Mouse (Mus musculus): Measurements from ENCODE around the gene Ccdc62. TPM values are rescaled to one million over a fixed set of nuclear protein-coding genes. Genes with fewer than 3 reads are reported as not detected.

The Ccdc62 gene
- total and polyA plus RNA-seq, 3 experiments = 7.5 to 13.4 TPM; not detected in 1

GRCm38 (mm10) chr5:123997811-123998210 is 67.3 kb downstream of the Ccdc62 start:
- TF ChIP-seq MAFK (IDR thresholded peaks at IDR 0.05; ENCODE audit: borderline replicate concordance, low read depth, low read length) (no peak), CTCF (IDR thresholded peaks at IDR 0.05 in 2 of 3, conservative IDR thresholded peaks at IDR 0.05 in 1 of 3; ENCODE audit: control insufficient read depth in 1 of 3, insufficient read depth in 1 of 3, low read depth in 2 of 3, low read length in 3 of 3, poor library complexity in 1 of 3, severe bottlenecking in 1 of 3) (no peak), RAD21 (IDR thresholded peaks at IDR 0.05; ENCODE audit: low read depth, low read length) (no peak), UBTF (IDR thresholded peaks at IDR 0.05; ENCODE audit: borderline replicate concordance, insufficient read depth, low read depth, low read length) (no peak), HCFC1 (IDR thresholded peaks at IDR 0.05; ENCODE audit: low read depth, low read length) (no peak), MYB (IDR thresholded peaks at IDR 0.05; ENCODE audit: low read depth, low read length) (no peak), MEF2A (IDR thresholded peaks at IDR 0.05; ENCODE audit: extremely low read depth, insufficient replicate concordance, low read depth, low read length, poor library complexity, severe bottlenecking) (no peak), ZMIZ1 (IDR thresholded peaks at IDR 0.05; ENCODE audit: low read depth, low read length) (no peak), SMC3 (IDR thresholded peaks at IDR 0.05; ENCODE audit: low read depth, low read length) (no peak)
- Histone ChIP-seq H3K27me3 (ENCODE audit: control insufficient read depth in 1 of 2, insufficient read depth in 2 of 2, low read length in 2 of 2) (no peaks in the 10 kb centered on the region), H3K9ac (ENCODE audit: control insufficient read depth, low read depth, low read length, poor library complexity, severe bottlenecking) (no peak overlapping the region), H3K79me2 (ENCODE audit: control insufficient read depth, insufficient read depth, low read length, poor library complexity) (no peaks in the 10 kb centered on the region), H3K4me1 (ENCODE audit: control insufficient read depth in 1 of 2, insufficient read depth in 2 of 2, low read length in 2 of 2) (no peaks in the 10 kb centered on the region), H3K27ac (ENCODE audit: control insufficient read depth, low read depth, low read length) (no peak overlapping the region), H3K9me3 (replicated peaks; ENCODE audit: insufficient read depth, low read length) (no peaks in the 10 kb centered on the region), H3K36me3 (ENCODE audit: control insufficient read depth in 1 of 2, insufficient read depth in 2 of 2, low read length in 2 of 2) (no peaks in the 10 kb centered on the region; a peak in 1 of 4 replicates), H3K4me3 (ENCODE audit: control insufficient read depth in 1 of 2, insufficient read depth in 1 of 2, low read depth in 2 of 2, low read length in 2 of 2) (no peak overlapping the region)
- no peak for DNase-seq (ENCODE audit: low read depth, low spot score)

DNA sequence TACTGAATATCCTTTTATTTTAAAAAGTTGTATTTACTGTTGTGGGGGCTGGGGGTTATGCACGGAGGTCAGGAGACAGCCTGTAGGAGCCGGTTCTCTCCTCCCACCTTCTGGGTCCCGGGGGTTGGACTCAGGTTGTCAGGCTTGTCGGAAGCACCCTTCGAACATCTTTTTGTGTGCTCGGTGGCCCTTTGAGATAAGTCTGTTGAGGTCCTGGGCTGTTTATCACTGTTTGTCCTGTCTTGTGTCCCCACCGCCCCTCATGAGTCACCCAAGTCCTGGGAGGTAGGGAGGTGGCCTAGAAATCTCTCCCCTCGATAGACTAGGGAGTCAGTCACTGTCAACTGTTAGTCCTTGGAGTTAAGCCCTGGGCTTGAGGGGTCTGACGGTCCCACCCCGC is 67.9 kb downstream of the Ccdc62 start:
- no peaks in the 10 kb centered on the region for H3K9me3 ChIP-seq (replicated peaks; ENCODE audit: insufficient read depth, low read length)
- H3K36me3 ChIP-seq (ENCODE audit: control insufficient read depth in 1 of 2, insufficient read depth in 2 of 2, low read length in 2 of 2) = no peaks in the 10 kb centered on the region; a peak in 1 of 4 replicates
- no peaks in the 10 kb centered on the region for H3K27me3 ChIP-seq (ENCODE audit: control insufficient read depth in 1 of 2, insufficient read depth in 2 of 2, low read length in 2 of 2)
- no peaks in the 10 kb centered on the region for H3K79me2 ChIP-seq (ENCODE audit: control insufficient read depth, insufficient read depth, low read length, poor library complexity)
- no peak overlapping the region for H3K27ac ChIP-seq (ENCODE audit: control insufficient read depth, low read depth, low read length)
- no peaks in the 10 kb centered on the region for H3K4me1 ChIP-seq (ENCODE audit: control insufficient read depth in 1 of 2, insufficient read depth in 2 of 2, low read length in 2 of 2)
- H3K4me3 ChIP-seq (ENCODE audit: control insufficient read depth in 1 of 2, insufficient read depth in 1 of 2, low read depth in 2 of 2, low read length in 2 of 2) = no peak overlapping the region
- H3K9ac ChIP-seq (ENCODE audit: control insufficient read depth, low read depth, low read length, poor library complexity, severe bottlenecking) = no peak overlapping the region
- TF ChIP-seq POLR2A (IDR thresholded peaks at IDR 0.05; ENCODE audit: control insufficient read depth in 1 of 2, insufficient read depth in 1 of 2, low read depth in 1 of 2, low read length in 2 of 2, poor library complexity in 1 of 2) = no peak
- no peak for TF ChIP-seq POLR2AphosphoS2 (IDR thresholded peaks at IDR 0.05; ENCODE audit: low read length)
- TF ChIP-seq SIN3A (IDR thresholded peaks at IDR 0.05; ENCODE audit: low read length) = no peak
- TF ChIP-seq EP300 (IDR thresholded peaks at IDR 0.05; ENCODE audit: low read depth in 1 of 2, low read length in 2 of 2) = 0 out of 4 replicates have a peak, but pooled peaks of 1 of the 2 experiments have one; percentile 15
- TF ChIP-seq CHD1 (IDR thresholded peaks at IDR 0.05; ENCODE audit: low read depth, low read length) = no peak
- no peak for TF ChIP-seq MYB (IDR thresholded peaks at IDR 0.05; ENCODE audit: low read depth, low read length)
- TF ChIP-seq GATA1 (IDR thresholded peaks at IDR 0.05; ENCODE audit: low read depth, low read length) = 0 out of 2 replicates have a peak, but pooled peaks have one; percentile 9
- TF ChIP-seq ELF1 (IDR thresholded peaks at IDR 0.05; ENCODE audit: low read depth, low read length) = no peak
- TF ChIP-seq ZMIZ1 (IDR thresholded peaks at IDR 0.05; ENCODE audit: low read depth, low read length) = no peak
- TF ChIP-seq RCOR1 (IDR thresholded peaks at IDR 0.05; ENCODE audit: low read depth, low read length) = no peak
- TF ChIP-seq BHLHE40 (IDR thresholded peaks at IDR 0.05; ENCODE audit: borderline replicate concordance, low read depth, low read length) = no peak
- TF ChIP-seq TAL1 (IDR thresholded peaks at IDR 0.05; ENCODE audit: low read length) = peak; percentile 72
- no peak for TF ChIP-seq MYC (IDR thresholded peaks at IDR 0.05; ENCODE audit: low read depth, low read length)
- TF ChIP-seq USF2 (IDR thresholded peaks at IDR 0.05; ENCODE audit: borderline replicate concordance in 1 of 2, insufficient read depth in 1 of 2, low read depth in 1 of 2, low read length in 2 of 2) = no peak
- TF ChIP-seq RAD21 (IDR thresholded peaks at IDR 0.05; ENCODE audit: low read depth, low read length) = no peak
- TF ChIP-seq MEF2A (IDR thresholded peaks at IDR 0.05; ENCODE audit: extremely low read depth, insufficient replicate concordance, low read depth, low read length, poor library complexity, severe bottlenecking) = no peak
- no peak for TF ChIP-seq NRF1 (IDR thresholded peaks at IDR 0.05; ENCODE audit: insufficient read depth, low read depth, low read length, poor library complexity, severe bottlenecking)
- no peak for TF ChIP-seq TCF12 (IDR thresholded peaks at IDR 0.05; ENCODE audit: low read depth, low read length)
- no peak for TF ChIP-seq ZNF384 (IDR thresholded peaks at IDR 0.05; ENCODE audit: low read depth, low read length)
- no peak for TF ChIP-seq HCFC1 (IDR thresholded peaks at IDR 0.05; ENCODE audit: low read depth, low read length)
- no peak for TF ChIP-seq JUND (IDR thresholded peaks at IDR 0.05; ENCODE audit: low read depth, low read length)
- TF ChIP-seq CTCF (IDR thresholded peaks at IDR 0.05 in 2 of 3, conservative IDR thresholded peaks at IDR 0.05 in 1 of 3; ENCODE audit: control insufficient read depth in 1 of 3, insufficient read depth in 1 of 3, low read depth in 2 of 3, low read length in 3 of 3, poor library complexity in 1 of 3, severe bottlenecking in 1 of 3) = no peak
- no peak for TF ChIP-seq CHD2 (IDR thresholded peaks at IDR 0.05; ENCODE audit: low read length)
- DNase-seq (ENCODE audit: low read depth, low spot score) = peak; percentile 42

Measured in MEL (cell line).